Mouse (Mus musculus): ENCODE data around the gene Fam19a2.

- TF ChIP-seq POLR2A (IDR thresholded peaks at IDR 0.05; ENCODE audit: low read depth, low read length): no peak
- TF ChIP-seq CTCF (IDR thresholded peaks at IDR 0.05; ENCODE audit: extremely low read depth, insufficient read length, insufficient replicate concordance, low read depth, low read length): no peak
Observed at GRCm38 (mm10) chr10:123752755-123753154, 489.0 kb downstream of the Fam19a2 start.

Measured in small intestine, adult 2 months (tissue).